ENCODE assay signal across 28 mouse cellular contexts in genomic region chr13:34739071-34739470, GRCm38 (mm10). TPM values are rescaled to one million over a fixed set of nuclear protein-coding genes. Genes with fewer than 3 reads are reported as not detected.
A peak's percentile ranks its signal among the peaks of the same experiment; 100 is the strongest.
DNase-seq lines count a peak whose midpoint lies in the region; ATAC-seq and TF ChIP-seq lines count a peak whose summit lies in the region.
"Had no signal": no experiment of that assay in that cellular context is flagged by ENCODE, and none has a peak within 500 bp of the region (broad histone marks: within the 10 kb centered on the region; RNA-seq: fewer than 3 reads in every experiment).

No protein-coding gene starts in this region.

- no peak for ATAC-seq in liver, postnatal 0 days
- ATAC-seq in liver, embryonic 12.5 days, result no peak
- peak; percentile 48 for ATAC-seq in intestine, embryonic 16.5 days
- ATAC-seq: CD4-positive, CD25-positive, alpha-beta regulatory T cell, adult 4 months; forebrain, embryonic 15.5 days; hindbrain, embryonic 16.5 days had no signal

- no peak for DNase-seq in liver, postnatal 0 days
- DNase-seq in hindbrain, embryonic 10.5 days (ENCODE audit: low spot score), result no peak
- DNase-seq in left cerebral cortex, adult 9 months (ENCODE audit: low spot score in 2 of 2), result no peak
- DNase-seq: adrenal gland, adult 2 months; adrenal gland, postnatal 14 days; cerebellum, adult 11 months; cerebellum, adult 2 months; cerebellum, postnatal 10 days; cerebellum, postnatal 36 days; embryo, embryonic 11 days; gastrocnemius, postnatal 25 days; heart, adult 2 months had no signal

- H3K9ac ChIP-seq in liver, postnatal 0 days (replicated peaks), result no peak overlapping the region
- no peak overlapping the region for H3K9ac ChIP-seq in liver, embryonic 12.5 days
- H3K9ac ChIP-seq in intestine, embryonic 16.5 days (ENCODE audit: low read depth, low read length), result no peak overlapping the region
- H3K9ac ChIP-seq: embryonic facial prominence, embryonic 13.5 days; forebrain, embryonic 12.5 days; forebrain, embryonic 15.5 days; hindbrain, embryonic 13.5 days had no signal

- TF ChIP-seq POLR2A in small intestine, adult 2 months (IDR thresholded peaks at IDR 0.05; ENCODE audit: low read depth, low read length), result no peak

- 45% methylated on average over 3 of the region's 3 CpGs for WGBS in liver, postnatal 0 days (ENCODE audit: insufficient replicate concordance)
- WGBS in liver, embryonic 12.5 days (ENCODE audit: insufficient replicate concordance), result 65% methylated on average over 3 of the region's 3 CpGs
- WGBS in intestine, embryonic 16.5 days, result 60% methylated on average over 3 of the region's 3 CpGs
- WGBS in small intestine, adult 2 months, result 27% methylated on average over 3 of the region's 3 CpGs
- 84% methylated on average over 3 of the region's 3 CpGs for WGBS in hindbrain, embryonic 10.5 days

- peaks cover 22% of the 10 kb centered on the region for H3K4me1 ChIP-seq in liver, postnatal 0 days (ENCODE audit: insufficient read depth)
- H3K4me1 ChIP-seq in liver, embryonic 12.5 days, result 0 out of 2 replicates have a peak, but pooled peaks cover 4% of the 10 kb centered on the region
- no peaks in the 10 kb centered on the region for H3K4me1 ChIP-seq in intestine, embryonic 16.5 days (ENCODE audit: control insufficient read depth, insufficient read depth, low read length)
- peaks cover 20% of the 10 kb centered on the region; the same call in 1 of the 2 replicates for H3K4me1 ChIP-seq in small intestine, adult 2 months (ENCODE audit: control insufficient read depth, insufficient read depth, insufficient read length, low read length)
- no peaks in the 10 kb centered on the region for H3K4me1 ChIP-seq in hindbrain, embryonic 10.5 days (replicated peaks)
- H3K4me1 ChIP-seq: embryonic facial prominence, embryonic 10.5 days; heart, embryonic 10.5 days had no signal

- no peak overlapping the region for H3K4me3 ChIP-seq in liver, postnatal 0 days (ENCODE audit: low read depth, low read length)
- H3K4me3 ChIP-seq in liver, embryonic 12.5 days, result no peak overlapping the region
- no peak overlapping the region for H3K4me3 ChIP-seq in intestine, embryonic 16.5 days (ENCODE audit: low read length)
- H3K4me3 ChIP-seq in small intestine, adult 2 months (ENCODE audit: low read depth, low read length), result no peak overlapping the region
- no peak overlapping the region for H3K4me3 ChIP-seq in hindbrain, embryonic 10.5 days
- H3K4me3 ChIP-seq: embryonic facial prominence, embryonic 10.5 days; embryonic facial prominence, embryonic 13.5 days; erythroblast, embryonic 14.5 days; forebrain, embryonic 12.5 days; forebrain, embryonic 15.5 days; heart, adult 2 months; heart, embryonic 10.5 days; hindbrain, embryonic 13.5 days had no signal

- TF ChIP-seq CTCF in liver, postnatal 0 days (IDR thresholded peaks at IDR 0.05; ENCODE audit: low read depth), result no peak
- no peak for TF ChIP-seq CTCF in small intestine, adult 2 months (IDR thresholded peaks at IDR 0.05; ENCODE audit: extremely low read depth, insufficient read length, insufficient replicate concordance, low read depth, low read length)

- no peaks in the 10 kb centered on the region for H3K9me3 ChIP-seq in liver, postnatal 0 days (ENCODE audit: low read length)
- H3K9me3 ChIP-seq in liver, embryonic 12.5 days (replicated peaks), result no peaks in the 10 kb centered on the region
- no peaks in the 10 kb centered on the region for H3K9me3 ChIP-seq in intestine, embryonic 16.5 days (ENCODE audit: control insufficient read depth, low read length)
- H3K9me3 ChIP-seq in hindbrain, embryonic 10.5 days, result no peaks in the 10 kb centered on the region
- H3K9me3 ChIP-seq: embryonic facial prominence, embryonic 13.5 days; forebrain, embryonic 12.5 days; forebrain, embryonic 15.5 days; heart, embryonic 10.5 days; hindbrain, embryonic 13.5 days had no signal

- no peak for TF ChIP-seq EP300 in liver, postnatal 0 days (IDR thresholded peaks at IDR 0.05; ENCODE audit: low read depth)

- H3K27me3 ChIP-seq in liver, postnatal 0 days (ENCODE audit: insufficient read depth, low read length), result no peaks in the 10 kb centered on the region
- H3K27me3 ChIP-seq in liver, embryonic 12.5 days (replicated peaks), result no peaks in the 10 kb centered on the region
- no peaks in the 10 kb centered on the region for H3K27me3 ChIP-seq in intestine, embryonic 16.5 days (replicated peaks; ENCODE audit: control insufficient read depth, insufficient read depth, low read length)
- no peaks in the 10 kb centered on the region for H3K27me3 ChIP-seq in small intestine, adult 2 months (ENCODE audit: control insufficient read depth, insufficient read depth, low read length)
- no peaks in the 10 kb centered on the region for H3K27me3 ChIP-seq in hindbrain, embryonic 10.5 days (ENCODE audit: insufficient read depth, poor library complexity, severe bottlenecking)
- H3K27me3 ChIP-seq: embryonic facial prominence, embryonic 13.5 days; forebrain, embryonic 15.5 days; hindbrain, embryonic 13.5 days had no signal

- peak overlapping the region; percentile 90 for H3K27ac ChIP-seq in liver, postnatal 0 days (ENCODE audit: low read depth)
- H3K27ac ChIP-seq in liver, embryonic 12.5 days, result no peak overlapping the region
- peak overlapping the region; percentile 61 for H3K27ac ChIP-seq in intestine, embryonic 16.5 days (ENCODE audit: low read length)
- H3K27ac ChIP-seq in small intestine, adult 2 months (ENCODE audit: insufficient read depth, low read depth, low read length), result peak overlapping the region; percentile 73
- H3K27ac ChIP-seq in hindbrain, embryonic 10.5 days, result no peak overlapping the region
- H3K27ac ChIP-seq: embryonic facial prominence, embryonic 10.5 days; embryonic facial prominence, embryonic 13.5 days; forebrain, embryonic 12.5 days; forebrain, embryonic 15.5 days; heart, adult 2 months; heart, embryonic 10.5 days; hindbrain, embryonic 13.5 days had no signal

- H3K4me2 ChIP-seq in liver, postnatal 0 days (ENCODE audit: low read depth, low read length), result 0 out of 2 replicates have a peak overlapping the region, but pooled peaks have one; percentile 33
- H3K4me2 ChIP-seq in liver, embryonic 12.5 days, result no peak overlapping the region
- no peak overlapping the region for H3K4me2 ChIP-seq in intestine, embryonic 16.5 days (ENCODE audit: low read depth, low read length)
- H3K4me2 ChIP-seq: embryonic facial prominence, embryonic 13.5 days; forebrain, embryonic 12.5 days; forebrain, embryonic 15.5 days; hindbrain, embryonic 13.5 days had no signal

- H3K36me3 ChIP-seq in liver, postnatal 0 days (replicated peaks; ENCODE audit: insufficient read depth, low read length), result no peaks in the 10 kb centered on the region
- no peaks in the 10 kb centered on the region for H3K36me3 ChIP-seq in liver, embryonic 12.5 days
- no peaks in the 10 kb centered on the region for H3K36me3 ChIP-seq in intestine, embryonic 16.5 days (ENCODE audit: control insufficient read depth, insufficient read depth, low read length)
- H3K36me3 ChIP-seq in small intestine, adult 2 months (ENCODE audit: control insufficient read depth, insufficient read depth, low read length), result no peaks in the 10 kb centered on the region
- H3K36me3 ChIP-seq in hindbrain, embryonic 10.5 days, result no peaks in the 10 kb centered on the region
- H3K36me3 ChIP-seq: embryonic facial prominence, embryonic 10.5 days; embryonic facial prominence, embryonic 13.5 days; forebrain, embryonic 12.5 days; forebrain, embryonic 15.5 days; heart, embryonic 10.5 days; hindbrain, embryonic 13.5 days had no signal

RNA-seq across cellular contexts. Expression of gene Fam50b, which starts 4.4 kb away (rescaled TPM):
- polyA plus RNA-seq in liver, postnatal 0 days (2015; fragmentation: Nextera tagmentation; extraction: Ambion mirVana), result 0.08 and 0.12 TPM in 2 replicates
- not detected in 2 replicates for polyA plus RNA-seq in liver, embryonic 12.5 days (2016; fragmentation: Nextera tagmentation; extraction: Ambion mirVana)
- not detected in 2 replicates for polyA plus RNA-seq in intestine, embryonic 16.5 days (2015; fragmentation: Nextera tagmentation; extraction: Ambion mirVana)
- not detected in 2 replicates for polyA plus RNA-seq in small intestine, adult 2 months (2012; rRNA removed)
- polyA plus RNA-seq in hindbrain, embryonic 10.5 days (2016; fragmentation: Nextera tagmentation; extraction: Ambion mirVana), result 0.12 TPM in 1 of 2 replicates, not detected in the other
- polyA plus RNA-seq: adrenal gland, adult 2 months; C2C12; CD4-positive, CD25-positive, alpha-beta regulatory T cell, adult 4 months; cerebellum, adult 2 months; cortical plate, adult 2 months; embryonic facial prominence, embryonic 10.5 days; embryonic facial prominence, embryonic 13.5 days; erythroblast, embryonic 14.5 days; forebrain, embryonic 12.5 days; forebrain, embryonic 15.5 days; heart, adult 2 months; heart, embryonic 10.5 days; heart, embryonic 14.5 days; heart, postnatal 0 days; hindbrain, embryonic 13.5 days; hindbrain, embryonic 16.5 days had no signal

Comparison
In these comparisons a context has a peak if more than half of its experiments do, and no peak if none do; other contexts are left out.
1. H3K27ac ChIP-seq: peak in liver, postnatal 0 days (single experiment), intestine, embryonic 16.5 days (single experiment) and small intestine, adult 2 months (single experiment); none in liver, embryonic 12.5 days (single experiment) and hindbrain, embryonic 10.5 days (single experiment).